Mouse (Mus musculus) kidney, adult 2 months (tissue): ENCODE results near the gene Olfr160.

Experiments used
- CTCF ChIP-seq: fragments of 200-500 bp; conservative IDR thresholded peaks from 2 replicates; pipeline ENCODE4 v1.5.1; 2011; ENCODE audit warnings: low read depth, mild to moderate bottlenecking, control low read depth, low read length, moderate library complexity, mixed read lengths; ENCODE audit not compliant: insufficient read depth, insufficient read length
- POLR2A ChIP-seq: fragments of 200-500 bp; IDR thresholded peaks from one replicate; pipeline ENCODE4 v1.6.1; 2011; ENCODE audit warnings: low read depth, low read length, control low read depth

DNA sequence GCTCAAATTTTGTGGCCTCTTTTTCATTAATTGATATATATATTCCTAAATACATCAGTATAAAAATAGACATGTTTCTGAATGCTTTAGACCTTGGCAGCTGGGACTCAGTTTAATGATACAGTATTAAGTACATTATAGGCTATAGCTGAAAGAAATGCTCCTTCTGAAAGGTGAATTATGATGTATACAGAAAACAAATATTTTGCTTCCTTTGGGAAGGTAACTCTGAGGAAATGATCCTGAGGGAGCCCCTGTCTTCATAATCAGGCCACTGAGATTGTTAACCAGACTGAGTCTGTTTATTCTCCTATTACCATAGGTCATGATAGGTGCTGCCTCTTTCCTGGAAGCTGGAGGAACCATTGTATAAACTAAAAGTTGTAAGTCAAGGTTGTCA lies 28.8 kb upstream of the Olfr160 start, which contains the start of gene Olfr874:
- TF ChIP-seq CTCF = no peak
- TF ChIP-seq POLR2A = no peak
